Mouse (Mus musculus) embryo, embryonic 11.5 days (tissue): ENCODE measurements around the gene Nepro.

Source experiments
- DNase-seq: peaks from one replicate; pipeline ENCODE4 v3.0.0-alpha.2; 2012; ENCODE audit warnings: low read depth, low spot score

Nepro gene

GRCm38 (mm10) chr16:44724083-44724787 is at the start of gene Nepro:
Nepro (plus strand) TSS chr16:44724301.
- peak; percentile 85 for DNase-seq

- DNase-seq: no peak
These were observed 47.7 kb upstream of the Nepro start for GRCm38 (mm10) chr16:44676357-44676756.

GRCm38 (mm10) chr16:44679082-44679481 is 45.0 kb upstream of the Nepro start:
- DNase-seq: no peak

GRCm38 (mm10) chr16:44679503-44679971 is 44.6 kb upstream of the Nepro start:
- DNase-seq: peak; percentile 73

- no peak for DNase-seq
These were observed 43.2 kb upstream of the Nepro start for GRCm38 (mm10) chr16:44680756-44681498.

- DNase-seq: no peak
These were observed 39.5 kb upstream of the Nepro start for GRCm38 (mm10) chr16:44684646-44685045.

- no peak for DNase-seq
These were observed 38.7 kb upstream of the Nepro start for GRCm38 (mm10) chr16:44685401-44685800.

GRCm38 (mm10) chr16:44686991-44687718 is 36.9 kb upstream of the Nepro start:
- no peak for DNase-seq

- no peak for DNase-seq
These were observed 36.2 kb upstream of the Nepro start for GRCm38 (mm10) chr16:44687719-44688420.

- no peak for DNase-seq
These were observed 35.6 kb upstream of the Nepro start for GRCm38 (mm10) chr16:44688507-44688906.

- DNase-seq: no peak
These were observed 33.6 kb upstream of the Nepro start for GRCm38 (mm10) chr16:44690501-44690900.

- no peak for DNase-seq
These were observed 33.0 kb upstream of the Nepro start for GRCm38 (mm10) chr16:44691066-44691465.

- no peak for DNase-seq
These were observed 32.5 kb upstream of the Nepro start for GRCm38 (mm10) chr16:44691561-44692141.

GRCm38 (mm10) chr16:44692541-44692940 is 31.6 kb upstream of the Nepro start:
- DNase-seq: no peak

- DNase-seq: no peak
These were observed 30.4 kb upstream of the Nepro start for GRCm38 (mm10) chr16:44693695-44694094.

GRCm38 (mm10) chr16:44695214-44695858 is 28.8 kb upstream of the Nepro start:
- DNase-seq: no peak

GRCm38 (mm10) chr16:44695859-44696620 is 28.1 kb upstream of the Nepro start:
- no peak for DNase-seq

GRCm38 (mm10) chr16:44697473-44698205 is 26.5 kb upstream of the Nepro start:
- DNase-seq: no peak

GRCm38 (mm10) chr16:44701155-44701554 is 22.9 kb upstream of the Nepro start:
- DNase-seq: no peak
